Mouse (Mus musculus): ENCODE data around the gene Krtcap2. TPM values are rescaled to one million over a fixed set of nuclear protein-coding genes. Genes with fewer than 3 reads are reported as not detected.
A peak's percentile ranks its signal among the peaks of the same experiment; 100 is the strongest.

Krtcap2 gene
- total RNA-seq, 2 experiments from 2014 or later: 142 to 189 TPM

DNA sequence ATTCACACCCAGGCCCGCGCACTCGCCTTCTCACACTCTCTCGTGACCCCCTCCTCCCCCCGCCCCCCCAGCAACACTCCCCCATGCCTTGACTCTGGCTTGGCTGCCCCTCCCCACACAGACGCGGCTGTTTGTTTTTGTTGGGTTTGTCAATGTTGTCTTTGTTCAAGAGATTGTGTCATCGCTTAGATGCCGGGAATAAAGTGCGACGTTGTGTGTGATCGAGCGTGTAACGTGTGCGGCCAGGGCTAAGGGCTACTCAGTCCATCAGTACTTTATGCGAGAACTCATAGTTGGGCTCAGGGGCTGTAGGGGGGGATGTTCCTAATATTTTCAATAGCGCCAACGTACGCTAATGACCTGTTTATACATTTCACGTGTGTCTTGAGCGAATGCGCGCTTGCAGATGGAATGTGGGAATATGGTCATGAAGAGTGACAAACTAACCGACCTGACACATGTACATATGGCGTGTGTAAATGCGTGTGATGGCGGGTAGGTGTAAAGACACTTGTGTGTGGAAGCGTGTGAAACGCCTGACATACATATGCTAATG is 34.4 kb downstream of the Krtcap2 start:
- no peak for ATAC-seq (ENCODE audit: poor library complexity, severe bottlenecking)

DNA sequence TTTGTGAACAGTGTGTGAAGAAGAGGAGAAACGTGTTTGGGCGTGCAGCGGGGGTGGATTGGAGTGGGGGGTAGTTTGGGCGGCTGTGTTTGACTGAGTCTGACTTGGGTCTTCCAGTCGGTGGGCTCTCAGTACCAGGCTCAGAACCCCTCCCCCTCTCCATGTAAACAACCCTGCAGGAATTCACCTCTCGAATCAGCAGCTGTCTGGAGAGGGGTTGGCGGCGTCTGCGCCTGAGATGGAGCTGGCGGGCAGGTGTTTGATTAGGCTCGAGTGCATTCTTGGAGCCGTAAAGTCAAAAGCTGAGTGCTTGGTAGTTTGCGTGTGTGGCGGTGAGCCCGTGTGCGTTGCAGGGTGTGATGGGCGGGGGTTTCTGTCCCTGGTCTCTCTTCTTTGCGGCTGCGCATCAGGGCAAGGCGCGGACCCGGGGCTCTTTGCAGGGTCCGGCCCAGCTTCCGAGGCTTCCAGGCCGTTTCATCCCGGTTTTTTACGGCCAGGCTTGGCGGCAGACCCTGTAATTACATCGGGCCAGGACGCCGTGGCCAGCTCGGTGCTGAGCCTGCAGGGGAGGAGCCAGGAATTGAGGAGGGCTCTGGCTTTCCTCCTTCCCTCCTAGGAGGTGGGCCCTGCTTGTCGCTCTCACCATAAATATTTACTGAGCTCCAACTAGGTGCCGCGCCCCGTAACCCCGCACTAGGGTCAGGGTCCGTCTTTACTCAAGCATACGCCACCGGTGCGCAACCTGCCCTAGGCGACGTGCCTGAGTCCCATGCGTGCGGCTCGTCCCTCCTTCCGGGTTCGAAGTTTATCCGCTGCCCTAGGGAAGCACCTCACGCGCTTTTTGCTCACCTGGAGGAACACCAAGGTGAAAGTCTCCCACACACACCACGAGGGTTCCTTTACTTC is 35.1 kb downstream of the Krtcap2 start, which contains the start of gene Efna1:
TSS of gene Efna1 (minus strand) at position 537 of the 906 bp plus-strand sequence.
- ATAC-seq (ENCODE audit: poor library complexity, severe bottlenecking): 0 out of 2 replicates have a peak, but pooled peaks have one; percentile 12

DNA sequence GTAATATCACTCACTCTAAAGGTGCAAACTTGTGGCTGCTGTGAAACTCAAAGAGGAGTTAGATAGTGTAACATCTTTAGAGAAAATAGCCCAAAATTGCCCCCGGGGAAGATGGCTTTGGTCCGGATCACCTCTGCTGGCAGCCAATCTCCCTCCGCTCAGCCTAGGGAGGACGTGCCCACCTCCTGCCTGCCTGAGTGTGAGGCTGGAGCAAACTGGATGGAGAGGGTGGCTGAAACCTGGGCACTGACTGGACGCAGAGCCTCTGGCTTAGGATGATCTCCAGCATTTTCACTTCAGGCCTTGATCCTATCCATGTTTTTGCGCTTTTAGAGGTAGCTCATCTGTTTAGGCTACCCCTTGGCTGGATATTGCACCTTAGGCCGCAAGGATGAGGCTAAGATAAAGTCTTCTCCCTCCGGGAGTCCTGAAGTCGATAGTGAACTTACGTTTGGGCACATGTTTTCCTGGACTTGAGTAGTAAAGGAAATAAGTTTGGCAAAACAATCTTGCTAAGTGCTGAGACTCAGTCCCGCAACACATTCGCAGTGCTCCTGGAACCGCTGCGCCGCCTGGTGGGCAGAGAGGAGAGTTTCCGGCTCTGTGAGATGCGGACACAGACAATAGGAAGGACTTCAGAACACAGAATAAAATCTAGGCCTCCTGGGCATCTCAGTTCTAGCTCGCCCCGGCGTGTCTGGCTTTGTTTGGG is 36.0 kb downstream of the Krtcap2 start:
- peak; percentile 84 for ATAC-seq (ENCODE audit: poor library complexity, severe bottlenecking)

DNA sequence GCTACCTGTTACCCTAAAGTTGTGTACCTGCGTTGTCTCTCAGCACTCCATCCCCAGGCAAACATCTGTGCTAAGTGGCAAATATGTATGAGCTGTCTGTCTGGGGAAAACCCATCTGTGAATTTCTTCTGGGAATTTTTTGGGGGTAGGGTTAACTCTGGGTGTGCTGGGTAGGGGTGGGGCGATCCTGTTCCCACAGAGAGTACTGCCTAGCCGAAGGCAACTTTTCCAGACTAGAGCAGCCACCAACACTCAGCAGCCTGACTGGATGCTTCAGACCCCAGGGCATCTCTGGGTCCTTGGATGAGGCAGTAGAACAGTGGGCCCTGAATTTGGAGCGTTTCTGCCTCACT is 36.5 kb downstream of the Krtcap2 start:
- no peak for ATAC-seq (ENCODE audit: poor library complexity, severe bottlenecking)

DNA sequence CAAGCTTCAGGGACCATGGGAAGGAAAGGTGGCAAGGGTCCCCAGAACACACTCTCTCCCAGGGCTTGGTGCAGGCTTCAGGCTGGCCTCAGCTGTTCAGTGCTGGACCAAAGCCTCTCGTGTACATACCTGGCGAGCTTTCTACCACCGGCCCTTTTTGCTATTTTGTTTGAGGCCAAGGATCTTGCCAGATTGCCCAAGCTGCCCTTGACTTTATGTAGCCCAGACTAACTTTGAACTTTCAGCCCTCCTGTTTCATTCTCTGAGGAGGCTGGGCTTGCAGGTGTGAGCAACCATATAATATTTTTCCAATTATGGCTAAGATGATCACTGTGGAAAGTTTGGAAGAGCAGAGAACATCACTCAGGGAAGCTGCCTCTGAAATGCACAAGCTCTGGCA is 38.5 kb downstream of the Krtcap2 start:
- no peak for ATAC-seq (ENCODE audit: poor library complexity, severe bottlenecking)

DNA sequence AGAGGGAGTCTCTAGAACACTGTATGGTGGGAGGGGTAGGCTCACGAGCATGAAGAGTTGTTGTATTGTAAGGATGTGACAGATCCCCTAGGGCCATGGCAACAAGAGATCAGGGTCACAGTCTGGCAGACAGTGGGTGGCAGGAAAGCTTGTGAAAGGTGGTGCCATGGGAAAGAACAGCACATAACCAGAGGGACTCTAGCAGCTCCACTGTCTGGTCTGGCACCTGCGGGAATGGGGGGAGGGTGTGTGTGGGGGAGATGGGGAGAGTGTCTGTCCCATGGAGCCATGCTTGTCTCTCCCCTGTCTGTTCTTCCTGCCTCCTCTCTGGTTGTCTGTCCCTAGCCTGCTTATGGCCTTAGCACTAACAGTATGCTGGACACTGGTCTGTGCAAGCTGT is 39.8 kb downstream of the Krtcap2 start:
- no peak; the same call in 1 of the 2 replicates for ATAC-seq (ENCODE audit: poor library complexity, severe bottlenecking)

DNA sequence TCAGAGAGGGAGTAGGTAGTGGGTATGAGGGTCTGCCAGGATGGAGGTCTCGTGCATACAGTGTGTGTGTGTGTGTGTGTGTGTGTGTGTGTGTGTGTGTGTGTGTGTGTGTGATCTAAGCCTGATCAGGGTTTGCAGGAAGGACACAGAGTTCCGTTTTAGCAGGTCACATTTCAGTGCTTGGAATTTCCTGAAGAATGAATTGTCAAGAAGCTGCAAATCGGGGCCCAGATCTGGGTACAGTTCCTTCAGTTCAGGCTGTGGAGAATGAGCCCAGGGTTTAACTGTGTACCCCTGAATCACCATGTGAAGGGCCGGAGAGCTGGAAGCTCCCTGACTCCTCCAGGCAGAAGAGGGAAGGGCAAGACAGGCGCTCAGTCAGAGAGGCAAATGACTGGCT is 41.5 kb downstream of the Krtcap2 start:
- ATAC-seq (ENCODE audit: poor library complexity, severe bottlenecking): no peak

DNA sequence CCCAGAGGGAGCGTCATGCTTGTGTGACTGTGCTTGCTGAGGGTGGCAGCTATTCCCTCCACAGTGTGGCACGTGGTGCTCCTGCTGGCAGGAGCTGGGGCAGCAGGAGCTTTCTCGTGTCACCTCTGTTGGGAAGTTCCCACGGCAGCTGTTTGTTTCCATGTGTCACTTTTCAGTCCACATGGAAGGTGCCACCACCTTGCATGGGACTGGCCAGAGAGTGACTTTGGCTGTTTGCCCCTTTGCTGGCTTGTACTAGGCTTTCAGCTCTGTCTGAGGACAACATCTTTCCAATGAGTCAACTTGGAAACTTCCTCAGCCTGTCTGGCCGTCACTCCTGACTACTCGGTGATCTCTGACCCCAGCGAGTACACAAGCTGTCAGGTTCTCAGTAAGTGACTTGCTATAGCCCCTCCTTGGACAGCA is 42.8 kb downstream of the Krtcap2 start:
- ATAC-seq (ENCODE audit: poor library complexity, severe bottlenecking): no peak

DNA sequence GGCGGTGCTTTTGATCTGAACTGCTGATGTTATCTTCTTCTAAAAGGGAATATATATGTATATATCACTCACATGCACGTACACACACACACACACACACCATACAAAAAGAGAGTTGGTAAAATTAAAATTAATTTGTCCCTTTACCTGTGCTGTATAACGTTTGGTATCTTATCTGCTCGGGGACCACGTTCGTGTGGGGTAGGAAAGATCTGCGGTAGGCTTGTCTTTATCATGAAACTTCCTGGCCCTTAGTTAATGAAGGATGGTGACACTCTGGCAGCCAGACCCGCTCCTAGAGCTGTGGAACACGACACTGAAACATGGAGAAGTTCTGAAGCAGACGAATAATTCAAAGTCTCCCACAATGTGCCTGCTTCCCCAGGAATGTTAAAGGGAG is 46.1 kb downstream of the Krtcap2 start:
- ATAC-seq (ENCODE audit: poor library complexity, severe bottlenecking): no peak

DNA sequence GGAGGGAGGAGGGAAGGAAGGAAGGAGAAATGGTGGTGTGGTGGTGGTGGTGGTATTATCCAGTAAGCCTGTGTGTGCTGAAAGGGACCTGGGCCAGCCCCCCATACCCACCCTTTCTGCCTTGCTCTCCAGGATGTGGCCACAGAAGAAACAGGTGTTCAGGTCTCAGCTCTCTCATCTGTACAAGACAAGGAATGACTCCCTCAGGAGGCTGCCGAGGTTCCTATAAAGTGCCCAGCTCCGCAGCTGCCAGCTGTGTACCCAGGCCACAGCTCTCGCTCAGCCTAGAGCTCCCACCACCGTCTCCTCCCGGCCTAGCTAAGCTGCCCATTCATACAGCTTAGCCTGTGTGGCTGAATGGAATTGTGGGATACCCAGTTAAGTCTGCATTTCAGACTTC is 46.5 kb downstream of the Krtcap2 start:
- no peak for ATAC-seq (ENCODE audit: poor library complexity, severe bottlenecking)

DNA sequence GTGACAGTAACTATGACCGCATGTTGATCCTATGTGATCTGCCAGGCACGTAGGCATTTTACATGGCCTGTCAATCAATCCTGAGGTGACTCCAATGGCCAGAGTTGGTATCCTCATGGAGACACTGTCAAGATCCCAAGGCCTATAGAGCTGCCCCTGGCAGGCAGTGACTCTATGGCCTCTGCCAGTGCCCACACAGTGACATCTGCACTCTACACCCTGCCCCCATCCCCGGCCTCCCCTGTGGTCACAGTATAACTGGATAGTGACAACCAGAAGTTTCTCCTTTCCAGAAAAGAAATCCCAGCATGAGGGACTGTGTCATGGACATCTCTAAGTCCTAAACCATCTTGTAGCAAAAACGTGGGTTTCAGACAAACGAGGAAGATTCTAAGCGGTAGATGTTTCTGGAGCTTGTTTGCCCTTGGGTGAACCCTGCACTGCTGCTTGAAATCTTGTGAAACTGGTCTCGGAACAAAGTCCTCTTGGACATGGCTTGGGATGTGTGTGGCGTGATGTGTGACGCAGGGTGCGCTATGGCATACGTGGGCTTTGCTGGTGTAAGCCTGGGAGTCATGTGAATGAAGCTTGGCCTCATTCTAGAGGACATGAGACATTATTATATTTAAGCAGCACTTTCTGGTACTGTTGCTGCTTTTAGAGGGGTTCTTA is 47.6 kb downstream of the Krtcap2 start:
- ATAC-seq (ENCODE audit: poor library complexity, severe bottlenecking): no peak

DNA sequence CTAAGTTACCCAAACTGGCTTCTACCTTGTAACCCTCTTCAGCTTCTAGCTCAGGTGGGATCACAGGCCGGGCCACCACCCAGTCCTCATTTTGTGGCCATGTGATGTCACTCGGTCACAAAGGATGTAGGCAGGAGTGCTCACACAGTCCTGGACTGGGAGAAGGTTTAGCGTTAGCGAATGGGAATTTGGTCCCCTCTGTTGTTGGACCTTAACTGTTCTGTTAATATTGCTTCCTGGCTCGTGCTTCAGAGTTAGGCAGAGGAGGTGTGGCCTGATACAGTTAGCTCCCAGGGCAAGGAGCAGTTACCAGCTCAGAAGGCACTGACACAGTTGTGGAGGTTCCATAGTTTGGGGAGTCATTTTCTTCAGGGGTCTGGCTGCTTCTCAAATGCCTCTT is 48.4 kb downstream of the Krtcap2 start:
- ATAC-seq (ENCODE audit: poor library complexity, severe bottlenecking): no peak

DNA sequence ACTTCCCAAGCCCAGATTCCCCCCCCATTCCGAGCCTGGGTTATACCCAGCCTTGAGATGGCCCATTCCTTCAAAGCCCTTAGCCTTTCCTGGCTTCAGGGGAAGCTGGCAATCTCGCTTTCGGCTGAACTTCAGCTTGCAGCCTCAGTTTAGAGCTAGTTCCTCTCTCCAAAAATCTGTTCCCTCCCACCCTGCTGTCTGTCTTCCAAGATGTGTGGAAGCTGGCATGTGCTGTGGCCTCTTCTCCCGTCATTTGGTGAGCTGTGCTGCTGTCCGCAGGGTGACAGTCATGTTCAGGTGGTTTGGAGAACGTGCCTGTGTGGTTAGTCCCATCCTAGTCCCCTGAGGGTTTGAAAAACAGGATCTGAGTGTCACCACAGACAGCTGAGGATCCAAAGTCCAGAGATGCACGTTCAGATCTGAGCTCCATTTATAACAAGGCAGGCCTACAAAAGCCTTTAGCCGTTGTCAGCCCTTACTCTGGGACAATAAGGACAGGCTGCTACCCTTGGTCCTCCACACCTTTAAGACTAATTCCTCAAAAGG is 50.0 kb downstream of the Krtcap2 start:
- no peak for ATAC-seq (ENCODE audit: poor library complexity, severe bottlenecking)

DNA sequence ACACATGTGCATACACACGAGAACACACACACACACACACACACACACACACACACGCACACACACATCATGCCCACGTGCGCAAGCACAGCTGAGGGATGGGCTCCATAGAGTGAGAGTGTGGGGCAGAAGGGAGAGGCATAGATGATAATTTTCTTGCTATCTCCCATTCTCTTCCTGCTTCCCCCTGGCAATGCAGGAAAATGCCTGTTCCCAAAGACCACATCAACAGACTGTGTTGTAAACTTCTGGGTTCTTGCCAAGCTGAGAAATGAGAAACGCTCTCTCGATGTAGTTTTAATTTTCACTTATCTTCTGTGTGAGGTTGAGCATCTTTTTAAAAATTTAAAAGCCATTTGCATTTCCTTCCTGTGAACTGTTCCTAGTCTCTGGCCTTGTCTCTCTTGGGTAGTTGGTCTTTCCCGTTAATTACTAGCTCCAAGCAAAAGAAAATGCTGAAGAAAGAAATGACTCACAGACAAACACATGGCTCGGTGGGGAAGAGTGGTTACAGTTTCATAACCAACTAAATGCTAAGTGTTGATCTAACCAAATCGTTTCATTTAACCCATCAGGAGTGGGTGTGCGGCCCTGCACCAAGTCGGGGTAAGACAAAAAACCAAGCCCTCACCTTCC is 51.1 kb downstream of the Krtcap2 start:
- ATAC-seq (ENCODE audit: poor library complexity, severe bottlenecking): no peak

DNA sequence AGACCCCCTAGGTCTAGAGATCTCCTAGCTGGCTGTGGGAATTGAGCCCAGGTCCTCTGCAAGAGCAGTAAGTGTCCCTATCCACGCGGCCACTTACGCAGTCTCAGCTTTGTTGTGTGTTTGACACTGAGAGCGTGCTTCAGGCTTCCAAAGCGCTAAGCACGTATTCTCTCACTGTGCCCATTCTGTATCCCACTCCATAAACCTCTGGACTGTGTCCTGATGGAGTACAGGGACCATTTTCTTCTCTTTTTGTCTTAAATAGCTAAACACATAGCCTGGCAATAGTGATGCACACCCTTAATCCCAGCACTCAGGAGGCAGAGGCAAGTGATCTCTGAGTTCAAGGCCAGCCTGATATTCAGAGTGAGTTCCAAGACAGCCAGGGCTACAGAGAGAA is 53.1 kb downstream of the Krtcap2 start:
- no peak for ATAC-seq (ENCODE audit: poor library complexity, severe bottlenecking)

DNA sequence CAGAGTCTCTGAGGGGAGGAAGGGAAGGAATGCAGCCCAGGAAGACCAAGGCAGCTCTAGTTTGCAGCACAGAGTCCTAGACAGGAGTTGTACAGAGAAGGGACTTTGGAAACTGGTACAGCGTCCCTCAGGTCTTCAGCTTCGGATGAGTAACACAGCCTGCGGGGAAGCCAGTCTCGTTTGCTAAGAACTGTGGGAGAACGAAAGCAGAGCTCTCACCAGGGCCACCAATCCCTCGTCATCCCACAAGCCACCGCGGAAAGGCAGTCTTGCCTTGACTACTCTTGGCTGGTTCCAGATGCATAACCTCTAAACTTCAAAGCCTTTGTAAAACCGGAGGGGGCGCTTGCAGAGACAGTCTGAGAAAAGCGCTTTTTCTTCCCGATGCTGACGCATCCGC is 53.7 kb downstream of the Krtcap2 start:
- peak; percentile 35 for ATAC-seq (ENCODE audit: poor library complexity, severe bottlenecking)

Measured in megakaryocyte, adult 5-6 weeks (primary cell).